Mouse (Mus musculus) heart, postnatal 0 days (tissue): ENCODE measurements around the gene Tdgf1. TPM values are rescaled to one million over a fixed set of nuclear protein-coding genes. Genes with fewer than 3 reads are reported as not detected.

Experiments used
- ATAC-seq: fragments of 200-750 bp; cut with Nextera tagmentation; 2 replicates; pipeline ENCODE4 v1.8.0; 2017; ENCODE audit warnings: low read depth, moderate number of reproducible peaks, moderate library complexity; ENCODE audit not compliant: insufficient read depth
- DNase-seq: peaks from one replicate; pipeline ENCODE4 v3.0.0-alpha.2; 2016; ENCODE audit warnings: low spot score
- H3K27ac ChIP-seq: fragments of 300-500 bp; sonication (generic); 2 replicates; pipeline ENCODE4 v1.5.1; 2014; ENCODE audit warnings: low read depth, mild to moderate bottlenecking
- H3K27me3 ChIP-seq: fragments of 300-500 bp; sonication (generic); 2 replicates; pipeline ENCODE4 v1.6.1; 2014; ENCODE audit warnings: low read length, mixed read lengths; ENCODE audit not compliant: control insufficient read depth, insufficient read depth
- H3K36me3 ChIP-seq: fragments of 300-500 bp; sonication (generic); replicated peaks from 2 replicates; pipeline ENCODE4 v1.6.1; 2014; ENCODE audit warnings: low read length, mixed read lengths; ENCODE audit not compliant: control insufficient read depth, insufficient read depth
- H3K4me1 ChIP-seq: fragments of 300-500 bp; sonication (generic); 2 replicates; pipeline ENCODE4 v1.6.1; 2014; ENCODE audit warnings: antibody characterized with exemption; ENCODE audit not compliant: control insufficient read depth, insufficient read depth
- H3K4me2 ChIP-seq: fragments of 300-500 bp; sonication (generic); 2 replicates; pipeline ENCODE4 v1.6.1; 2014; ENCODE audit warnings: low read depth, mild to moderate bottlenecking, low read length, moderate library complexity
- H3K4me3 ChIP-seq: fragments of 300-500 bp; sonication (generic); 2 replicates; pipeline ENCODE4 v1.5.1; 2014; ENCODE audit warnings: low read depth, low read length
- H3K9ac ChIP-seq: fragments of 300-500 bp; sonication (generic); replicated peaks from 2 replicates; pipeline ENCODE4 v1.6.1; 2014; ENCODE audit warnings: low read depth, low read length, mixed read lengths
- H3K9me3 ChIP-seq: fragments of 300-500 bp; sonication (generic); replicated peaks from 2 replicates; pipeline ENCODE4 v1.6.1; 2016; ENCODE audit warnings: low read length; ENCODE audit not compliant: control insufficient read depth
- CTCF ChIP-seq: IDR thresholded peaks from 2 replicates; pipeline ENCODE4 v1.5.1; 2016; ENCODE audit warnings: antibody characterized with exemption, control low read depth, low read depth
- EP300 ChIP-seq: IDR thresholded peaks from 2 replicates; pipeline ENCODE4 v1.6.1; 2016; ENCODE audit warnings: antibody characterized with exemption, low read depth
- WGBS: fragments of 180-500 bp; shearing (Covaris S2); extraction: QIAGEN DNeasy Blood & Tissue Kit; methylation state at CpG from one replicate; pipeline ENCODE4 v1.1.7; 2014; 5-methylcytosine and 5-hydroxymethylcytosine counted together
- microRNA-seq: library from miRNA; unstranded; fragments of <30 nt; microRNA quantifications from one replicate; pipeline ENCODE4, GENCODE M21; 2016
- polyA plus RNA-seq: library from polyadenylated mRNA; unstranded; fragments of >200 nt; fragmentation: Nextera tagmentation; extraction: Ambion mirVana; gene quantifications from 2 replicates; pipeline ENCODE4 v1.2.1, GENCODE M21; 2015
- total RNA-seq: library from RNA; depleted of rRNA; stranded (reverse); fragments of >200 nt; gene quantifications from 2 replicates; pipeline ENCODE4 v1.2.3, GENCODE M21; 2014; ENCODE audit warnings: low replicate concordance; rRNA removed

Gene Tdgf1
- total and polyA plus RNA-seq, 2 experiments from 2014 or later = not detected

DNA sequence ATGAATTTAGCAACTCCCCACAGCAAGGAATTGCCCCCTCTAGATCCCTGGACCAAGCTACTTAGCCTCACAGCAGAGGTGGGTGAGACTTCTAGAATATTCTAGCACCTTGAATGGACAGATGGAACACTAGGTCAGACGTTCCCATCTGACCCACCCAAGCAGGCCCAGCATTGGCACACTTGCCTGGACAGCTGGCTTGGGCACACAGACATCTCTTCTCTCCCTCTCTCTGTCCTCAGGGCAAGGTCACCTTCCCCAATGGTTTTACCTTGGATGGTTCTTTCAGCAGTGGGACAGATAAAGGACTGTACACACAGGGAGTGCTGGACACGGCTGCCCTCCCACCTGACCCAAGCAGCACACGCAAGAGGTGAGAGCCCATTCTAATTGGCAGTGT lies 53.4 kb downstream of the Tdgf1 start:
- ATAC-seq (no peak), DNase-seq (no peak)
- 65% methylated on average over 3 of the region's 3 CpGs for WGBS
- no peak overlapping the region for H3K4me3 ChIP-seq
- TF ChIP-seq CTCF = no peak
- TF ChIP-seq EP300 = no peak
- H3K9ac ChIP-seq = no peak overlapping the region
- no peaks in the 10 kb centered on the region for H3K9me3 ChIP-seq
- no peak overlapping the region for H3K27ac ChIP-seq
- 0 out of 2 replicates have a peak, but pooled peaks cover 15% of the 10 kb centered on the region for H3K36me3 ChIP-seq
- H3K4me1 ChIP-seq = peaks cover 7% of the 10 kb centered on the region
- no peak overlapping the region for H3K4me2 ChIP-seq
- H3K27me3 ChIP-seq = peaks cover 4% of the 10 kb centered on the region; the same call in 1 of the 2 replicates

DNA sequence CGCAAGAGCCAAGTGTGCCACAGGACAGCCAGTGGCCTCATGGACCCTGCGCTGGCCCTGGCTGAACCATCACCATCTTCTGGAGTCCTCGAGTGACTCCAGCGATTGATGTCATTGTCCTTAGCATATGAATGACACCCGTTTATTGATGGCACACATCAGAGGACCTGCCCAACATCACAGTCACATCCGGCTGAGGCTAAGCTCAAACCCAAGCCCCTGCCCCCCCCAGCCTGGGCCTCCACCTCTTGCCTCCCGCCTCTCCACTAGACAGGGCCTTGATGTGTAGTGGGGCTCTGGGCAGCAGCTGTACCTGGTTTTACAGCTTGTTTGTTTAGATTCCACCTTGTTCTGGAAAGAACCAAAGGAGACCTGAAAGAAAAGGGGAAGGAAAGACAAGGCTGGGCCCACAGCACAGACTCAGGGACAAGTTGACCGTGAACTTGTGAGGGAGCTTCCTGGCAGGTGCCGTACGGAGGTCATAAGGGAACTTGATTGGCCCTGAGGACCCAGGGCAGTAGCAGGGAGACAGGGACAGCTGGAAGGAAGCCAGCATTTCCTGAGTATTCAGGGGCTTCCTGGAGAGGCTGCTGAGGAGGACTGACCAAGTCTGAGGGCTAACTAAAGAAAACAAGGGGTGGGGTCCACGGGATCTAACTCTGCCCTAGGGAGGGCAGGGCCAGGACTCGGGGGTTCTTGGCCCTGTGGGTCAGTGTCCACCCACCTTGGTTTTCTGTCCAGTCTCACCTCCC lies 54.7 kb downstream of the Tdgf1 start:
- DNase-seq = no peak
- H3K9me3 ChIP-seq = no peaks in the 10 kb centered on the region
- H3K9ac ChIP-seq = no peak overlapping the region
- no peak for ATAC-seq
- 67% methylated on average over 12 of the region's 12 CpGs for WGBS
- no peak overlapping the region for H3K4me2 ChIP-seq
- H3K4me1 ChIP-seq = peaks cover 7% of the 10 kb centered on the region
- TF ChIP-seq EP300 (no peak), CTCF (no peak)
- H3K4me3 ChIP-seq = no peak overlapping the region
- H3K27me3 ChIP-seq = peaks cover 4% of the 10 kb centered on the region; the same call in 1 of the 2 replicates
- H3K36me3 ChIP-seq = 0 out of 2 replicates have a peak, but pooled peaks cover 15% of the 10 kb centered on the region
- no peak overlapping the region for H3K27ac ChIP-seq

DNA sequence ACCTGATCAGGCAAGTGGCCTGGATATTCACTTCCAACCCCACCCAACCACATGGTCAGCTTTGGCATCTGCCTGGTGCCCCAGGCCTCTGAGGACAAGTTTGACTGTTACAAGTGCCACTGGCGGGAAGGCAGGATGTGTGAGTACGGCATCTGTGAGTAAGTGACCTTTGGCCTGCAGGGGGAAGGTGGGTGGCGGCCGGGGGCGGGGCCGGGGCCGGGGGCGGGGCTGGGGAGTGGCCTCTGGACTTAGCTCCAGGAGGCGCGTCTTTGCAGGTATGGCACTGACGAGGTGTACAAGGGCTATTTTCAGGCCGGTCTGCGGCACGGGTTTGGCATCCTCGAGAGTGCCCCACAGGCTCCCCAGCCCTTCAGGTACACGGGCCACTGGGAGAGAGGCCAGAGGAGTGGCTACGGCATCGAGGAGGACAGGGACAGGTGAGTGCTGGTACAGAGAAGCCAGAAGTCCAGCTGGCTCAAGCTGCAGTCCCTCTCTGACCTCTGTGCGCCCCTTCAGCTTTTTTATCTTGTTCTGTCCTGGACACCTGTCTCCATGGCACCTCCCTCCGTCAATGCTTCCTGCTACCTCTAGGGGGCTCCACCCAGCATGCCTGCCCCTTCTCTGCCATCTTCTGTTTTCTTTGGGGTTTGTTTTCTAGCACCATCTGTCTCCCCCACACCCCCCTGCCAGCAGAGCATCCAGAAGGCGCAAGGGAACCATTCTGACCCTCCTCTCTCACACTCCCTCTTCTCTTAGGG lies 55.8 kb downstream of the Tdgf1 start:
- H3K27me3 ChIP-seq = peaks cover 4% of the 10 kb centered on the region; the same call in 1 of the 2 replicates
- H3K4me3 ChIP-seq = no peak overlapping the region
- H3K9me3 ChIP-seq = no peaks in the 10 kb centered on the region
- no peak overlapping the region for H3K4me2 ChIP-seq
- TF ChIP-seq CTCF (no peak), EP300 (no peak)
- 0 out of 2 replicates have a peak, but pooled peaks cover 12% of the 10 kb centered on the region for H3K36me3 ChIP-seq
- H3K27ac ChIP-seq = no peak overlapping the region
- no peak overlapping the region for H3K9ac ChIP-seq
- no peak for DNase-seq
- H3K4me1 ChIP-seq = peaks cover 7% of the 10 kb centered on the region
- 19% methylated on average over 19 of the region's 21 CpGs for WGBS
- ATAC-seq = no peak; the same call in 1 of the 2 replicates

Small RNA genes lying within 50 kb of the gene (microRNA-seq; reads per million reads assigned to microRNA genes)
- not detected for gene Gm24269

Other genes with a start within 250 kb of the Tdgf1 start
- 7,206 and 8,752 TPM in 2 replicates for gene Myl3, start 204.3 kb downstream of the Tdgf1 start, total RNA-seq
- 7,883 and 7,975 TPM in 2 replicates for gene Myl3, start 204.3 kb downstream of the Tdgf1 start, polyA plus RNA-seq
- gene Pth1r, start 199.0 kb downstream of the Tdgf1 start, total RNA-seq = 34.2 and 41.8 TPM in 2 replicates
- gene Pth1r, start 199.0 kb downstream of the Tdgf1 start, polyA plus RNA-seq = 11.4 and 12.0 TPM in 2 replicates
- not detected in 2 replicates for gene Prss42, start 148.0 kb downstream of the Tdgf1 start, total RNA-seq
- not detected in 2 replicates for gene Prss42, start 148.0 kb downstream of the Tdgf1 start, polyA plus RNA-seq
- not detected in 2 replicates for gene Prss44, start 132.2 kb downstream of the Tdgf1 start, total RNA-seq
- gene Prss44, start 132.2 kb downstream of the Tdgf1 start, polyA plus RNA-seq = not detected in 2 replicates
- gene Prss43, start 119.5 kb downstream of the Tdgf1 start, total RNA-seq = not detected in 2 replicates
- 0.04 TPM in 1 of 2 replicates, not detected in the other for gene Prss43, start 119.5 kb downstream of the Tdgf1 start, polyA plus RNA-seq
- not detected in 2 replicates for gene Prss45, start 111.6 kb downstream of the Tdgf1 start, total RNA-seq
- 0.15 TPM in 1 of 2 replicates, not detected in the other for gene Prss45, start 111.6 kb downstream of the Tdgf1 start, polyA plus RNA-seq
- gene Prss46, start 101.7 kb downstream of the Tdgf1 start, total RNA-seq = not detected in 2 replicates
- gene Prss46, start 101.7 kb downstream of the Tdgf1 start, polyA plus RNA-seq = not detected in 2 replicates
- not detected in 2 replicates for gene Prss50, start 88.2 kb downstream of the Tdgf1 start, total RNA-seq
- 0.08 TPM in 1 of 2 replicates, not detected in the other for gene Prss50, start 88.2 kb downstream of the Tdgf1 start, polyA plus RNA-seq
- 5.5 and 6.0 TPM in 2 replicates for gene Als2cl, start 66.3 kb downstream of the Tdgf1 start, total RNA-seq
- 1.3 and 2.1 TPM in 2 replicates for gene Als2cl, start 66.3 kb downstream of the Tdgf1 start, polyA plus RNA-seq
- gene Tmie, start 66.0 kb downstream of the Tdgf1 start, total RNA-seq = 2.1 TPM in 1 of 2 replicates, not detected in the other
- gene Tmie, start 66.0 kb downstream of the Tdgf1 start, polyA plus RNA-seq = 0.71 and 0.81 TPM in 2 replicates
- gene Fam240a, start 29.3 kb downstream of the Tdgf1 start, total RNA-seq = not detected in 2 replicates
- gene Fam240a, start 29.3 kb downstream of the Tdgf1 start, polyA plus RNA-seq = not detected in 2 replicates
- gene Lrrc2, start 5.4 kb upstream of the Tdgf1 start, total RNA-seq = 7.1 and 11.4 TPM in 2 replicates
- gene Lrrc2, start 5.4 kb upstream of the Tdgf1 start, polyA plus RNA-seq = 14.6 and 21.0 TPM in 2 replicates
- 0.46 and 1.4 TPM in 2 replicates for gene Rtp3, start 44.4 kb upstream of the Tdgf1 start, total RNA-seq
- 0.21 and 0.26 TPM in 2 replicates for gene Rtp3, start 44.4 kb upstream of the Tdgf1 start, polyA plus RNA-seq
- gene Ltf, start 73.1 kb upstream of the Tdgf1 start, total RNA-seq = 3.3 and 25.2 TPM in 2 replicates
- gene Ltf, start 73.1 kb upstream of the Tdgf1 start, polyA plus RNA-seq = 0.72 and 1.5 TPM in 2 replicates
- gene Ccrl2, start 111.4 kb upstream of the Tdgf1 start, total RNA-seq = 7.6 and 8.5 TPM in 2 replicates
- 9.9 and 11.6 TPM in 2 replicates for gene Ccrl2, start 111.4 kb upstream of the Tdgf1 start, polyA plus RNA-seq
- gene Lrrfip2, start 171.4 kb upstream of the Tdgf1 start, total RNA-seq = 82.4 and 86.6 TPM in 2 replicates
- 62.6 and 73.9 TPM in 2 replicates for gene Lrrfip2, start 171.4 kb upstream of the Tdgf1 start, polyA plus RNA-seq